ENCODE assay signal across 15 mouse cellular contexts in the genomic region with DNA sequence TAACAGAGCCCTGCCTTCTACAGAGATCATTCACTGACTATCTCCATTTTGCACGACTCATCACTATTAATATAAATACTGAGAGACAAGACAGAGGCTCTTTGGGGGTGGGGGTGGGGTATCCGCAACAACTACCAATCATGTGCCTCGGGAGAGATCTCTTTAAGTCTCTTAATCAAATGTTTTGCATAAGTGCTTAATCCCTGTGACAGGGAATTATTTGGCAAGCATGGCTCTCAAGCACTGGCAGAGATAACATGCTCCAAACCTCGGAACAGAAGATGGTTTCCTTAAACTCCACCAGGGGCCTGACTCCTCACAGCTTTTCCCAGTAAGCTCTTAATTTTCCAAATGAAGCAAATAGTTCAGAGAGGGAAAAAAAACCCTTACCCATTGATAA. TPM values are rescaled to one million over a fixed set of nuclear protein-coding genes. Genes with fewer than 3 reads are reported as not detected.
DNase-seq lines count a peak whose midpoint lies in the region; ATAC-seq and TF ChIP-seq lines count a peak whose summit lies in the region.
"Had no signal": no experiment of that assay in that cellular context is flagged by ENCODE, and none has a peak within 500 bp of the region (broad histone marks: within the 10 kb centered on the region; RNA-seq: fewer than 3 reads in every experiment).

No protein-coding gene starts in this region.

- WGBS in forebrain, embryonic 14.5 days = 44% methylated on average over 4 of the region's 4 CpGs
- WGBS in forebrain, embryonic 15.5 days = 34% methylated on average over 4 of the region's 4 CpGs
- 32% methylated on average over 4 of the region's 4 CpGs for WGBS in lung, embryonic 14.5 days
- WGBS in lung, adult 2 months = 35% methylated on average over 4 of the region's 4 CpGs
- WGBS in embryonic facial prominence, embryonic 11.5 days = 62% methylated on average over 4 of the region's 4 CpGs
- 53% methylated on average over 4 of the region's 4 CpGs for WGBS in limb, embryonic 13.5 days

- DNase-seq in forebrain, embryonic 14.5 days (ENCODE audit: low spot score) = no peak
- DNase-seq in lung, embryonic 14.5 days = no peak
- no peak for DNase-seq in lung, adult 2 months
- no peak for DNase-seq in embryonic facial prominence, embryonic 11.5 days (ENCODE audit: low spot score)
- DNase-seq in left cerebral cortex, adult 11 months (ENCODE audit: low spot score) = no peak
- DNase-seq: cerebellum, adult 11 months; cerebellum, postnatal 36 days; layer of hippocampus, adult 9-11 months had no signal

- TF ChIP-seq CTCF in lung, embryonic 14.5 days (IDR thresholded peaks at IDR 0.05; ENCODE audit: low read depth) = no peak
- no peak for TF ChIP-seq CTCF in lung, adult 2 months (IDR thresholded peaks at IDR 0.05; ENCODE audit: insufficient read depth, low read length)

- no peak overlapping the region for H3K9ac ChIP-seq in forebrain, embryonic 14.5 days (ENCODE audit: low read length)
- H3K9ac ChIP-seq in forebrain, embryonic 15.5 days (replicated peaks) = no peak overlapping the region
- no peak overlapping the region for H3K9ac ChIP-seq in lung, embryonic 14.5 days
- H3K9ac ChIP-seq in embryonic facial prominence, embryonic 11.5 days (replicated peaks; ENCODE audit: low read length) = no peak overlapping the region
- no peak overlapping the region for H3K9ac ChIP-seq in limb, embryonic 13.5 days
- H3K9ac ChIP-seq: intestine, embryonic 15.5 days had no signal

- no peaks in the 10 kb centered on the region for H3K9me3 ChIP-seq in forebrain, embryonic 14.5 days (replicated peaks; ENCODE audit: control insufficient read depth, low read length)
- H3K9me3 ChIP-seq in forebrain, embryonic 15.5 days = no peaks in the 10 kb centered on the region
- H3K9me3 ChIP-seq in lung, embryonic 14.5 days (ENCODE audit: low read depth, low read length) = no peaks in the 10 kb centered on the region
- H3K9me3 ChIP-seq in embryonic facial prominence, embryonic 11.5 days (replicated peaks; ENCODE audit: control insufficient read depth, low read length) = no peaks in the 10 kb centered on the region
- no peaks in the 10 kb centered on the region for H3K9me3 ChIP-seq in limb, embryonic 13.5 days
- H3K9me3 ChIP-seq: hindbrain, embryonic 10.5 days; intestine, embryonic 15.5 days; megakaryocyte, embryonic 14.5 days had no signal

- H3K36me3 ChIP-seq in forebrain, embryonic 14.5 days (ENCODE audit: control insufficient read depth, insufficient read depth, low read length) = peaks cover 22% of the 10 kb centered on the region
- H3K36me3 ChIP-seq in forebrain, embryonic 15.5 days = peaks cover 10% of the 10 kb centered on the region
- H3K36me3 ChIP-seq in lung, embryonic 14.5 days (ENCODE audit: insufficient read depth) = peaks cover 25% of the 10 kb centered on the region; the same call in 1 of the 2 replicates
- H3K36me3 ChIP-seq in embryonic facial prominence, embryonic 11.5 days (replicated peaks; ENCODE audit: control insufficient read depth, insufficient read depth, low read depth, low read length) = peaks cover 5% of the 10 kb centered on the region
- H3K36me3 ChIP-seq in limb, embryonic 13.5 days = peaks cover 18% of the 10 kb centered on the region

- H3K27ac ChIP-seq in forebrain, embryonic 14.5 days (ENCODE audit: low read depth, low read length) = no peak overlapping the region
- no peak overlapping the region for H3K27ac ChIP-seq in forebrain, embryonic 15.5 days (replicated peaks)
- H3K27ac ChIP-seq in lung, embryonic 14.5 days (ENCODE audit: low read depth) = no peak overlapping the region
- H3K27ac ChIP-seq in embryonic facial prominence, embryonic 11.5 days (replicated peaks; ENCODE audit: low read depth, low read length) = 0 out of 2 replicates have a peak overlapping the region, but pooled peaks have one; percentile 9
- H3K27ac ChIP-seq in limb, embryonic 13.5 days = peak overlapping the region; percentile 85
- H3K27ac ChIP-seq: intestine, embryonic 15.5 days had no signal

- TF ChIP-seq POLR2A in lung, adult 2 months (IDR thresholded peaks at IDR 0.05; ENCODE audit: borderline replicate concordance, extremely low read depth, low read depth, low read length) = no peak

- H3K4me3 ChIP-seq in forebrain, embryonic 14.5 days (ENCODE audit: low read depth, low read length) = no peak overlapping the region
- H3K4me3 ChIP-seq in forebrain, embryonic 15.5 days = no peak overlapping the region
- no peak overlapping the region for H3K4me3 ChIP-seq in lung, embryonic 14.5 days (ENCODE audit: low read depth, low read length)
- no peak overlapping the region for H3K4me3 ChIP-seq in lung, adult 2 months (replicated peaks; ENCODE audit: extremely low read depth, low read depth, low read length)
- H3K4me3 ChIP-seq in embryonic facial prominence, embryonic 11.5 days (ENCODE audit: low read depth, low read length) = no peak overlapping the region
- no peak overlapping the region for H3K4me3 ChIP-seq in limb, embryonic 13.5 days
- H3K4me3 ChIP-seq: hindbrain, embryonic 10.5 days; intestine, embryonic 15.5 days had no signal

- H3K4me1 ChIP-seq in forebrain, embryonic 14.5 days (ENCODE audit: control insufficient read depth, insufficient read depth, low read length) = peaks cover 16% of the 10 kb centered on the region
- peaks cover 41% of the 10 kb centered on the region for H3K4me1 ChIP-seq in forebrain, embryonic 15.5 days
- H3K4me1 ChIP-seq in lung, embryonic 14.5 days (ENCODE audit: insufficient read depth) = peaks cover 24% of the 10 kb centered on the region
- peaks cover 15% of the 10 kb centered on the region for H3K4me1 ChIP-seq in lung, adult 2 months (ENCODE audit: control insufficient read depth, insufficient read depth, low read length)
- peaks cover 6% of the 10 kb centered on the region for H3K4me1 ChIP-seq in embryonic facial prominence, embryonic 11.5 days (ENCODE audit: control insufficient read depth, insufficient read depth, low read length)
- H3K4me1 ChIP-seq in limb, embryonic 13.5 days = peaks cover 69% of the 10 kb centered on the region
- H3K4me1 ChIP-seq: megakaryocyte, embryonic 14.5 days had no signal

- H3K27me3 ChIP-seq in forebrain, embryonic 14.5 days (replicated peaks; ENCODE audit: control insufficient read depth, insufficient read depth, low read length) = no peaks in the 10 kb centered on the region
- no peaks in the 10 kb centered on the region for H3K27me3 ChIP-seq in forebrain, embryonic 15.5 days
- H3K27me3 ChIP-seq in lung, embryonic 14.5 days (ENCODE audit: insufficient read depth, low read length) = no peaks in the 10 kb centered on the region
- H3K27me3 ChIP-seq in embryonic facial prominence, embryonic 11.5 days (ENCODE audit: control insufficient read depth, insufficient read depth, low read length) = no peaks in the 10 kb centered on the region
- H3K27me3 ChIP-seq in limb, embryonic 13.5 days = no peaks in the 10 kb centered on the region
- H3K27me3 ChIP-seq: intestine, embryonic 15.5 days had no signal

- ATAC-seq in forebrain, embryonic 14.5 days = peak; percentile 13; the same call in 1 of the 2 replicates
- no peak for ATAC-seq in forebrain, embryonic 15.5 days (replicated peaks)
- no peak for ATAC-seq in lung, embryonic 14.5 days (ENCODE audit: insufficient read depth)
- no peak for ATAC-seq in embryonic facial prominence, embryonic 11.5 days (replicated peaks; ENCODE audit: insufficient number of reproducible peaks, low FRiP score, low TSS enrichment, low read depth)
- no peak for ATAC-seq in limb, embryonic 13.5 days (ENCODE audit: low FRiP score, low read depth)
- no peak for ATAC-seq in megakaryocyte, adult 5-6 weeks (ENCODE audit: poor library complexity, severe bottlenecking)
- ATAC-seq: activated CD4-positive, CD25-positive, alpha-beta regulatory T cell, adult 4 months had no signal

- no peak overlapping the region for H3K4me2 ChIP-seq in forebrain, embryonic 14.5 days (ENCODE audit: low read length)
- no peak overlapping the region for H3K4me2 ChIP-seq in forebrain, embryonic 15.5 days (replicated peaks)
- H3K4me2 ChIP-seq in lung, embryonic 14.5 days = peak overlapping the region; percentile 12; the same call in 1 of the 2 replicates
- H3K4me2 ChIP-seq in embryonic facial prominence, embryonic 11.5 days (ENCODE audit: low read depth, low read length) = no peak overlapping the region
- H3K4me2 ChIP-seq in limb, embryonic 13.5 days (replicated peaks) = peak overlapping the region; percentile 43
- H3K4me2 ChIP-seq: intestine, embryonic 15.5 days had no signal

RNA-seq across cellular contexts. Expression of gene Rgmb, which starts 22.8 kb away (rescaled TPM):
- 46.5 and 51.1 TPM in 2 replicates for polyA plus RNA-seq in forebrain, embryonic 14.5 days (2014; fragmentation: Nextera tagmentation; extraction: Ambion mirVana)
- polyA plus RNA-seq in forebrain, embryonic 15.5 days (2015; fragmentation: Nextera tagmentation; extraction: Ambion mirVana) = 48.2 and 51.9 TPM in 2 replicates
- 17.6 and 18.9 TPM in 2 replicates for polyA plus RNA-seq in lung, embryonic 14.5 days (2014; fragmentation: Nextera tagmentation; extraction: Ambion mirVana)
- polyA plus RNA-seq in lung, adult 2 months (2012; rRNA removed) = 41.4 and 65.1 TPM in 2 replicates
- polyA plus RNA-seq in embryonic facial prominence, embryonic 11.5 days (2014; fragmentation: Nextera tagmentation; extraction: Ambion mirVana) = 26.0 and 28.9 TPM in 2 replicates
- polyA plus RNA-seq in limb, embryonic 13.5 days (2015; fragmentation: Nextera tagmentation; extraction: Ambion mirVana) = 20.0 and 20.2 TPM in 2 replicates
- total RNA-seq in megakaryocyte, adult 5-6 weeks (2015) = 3.4 and 3.8 TPM in 2 replicates
- total RNA-seq in megakaryocyte, adult 5-6 weeks (2017) = 1.7 and 2.3 TPM in 2 replicates

Comparison
In these comparisons a context has a peak if more than half of its experiments do, and no peak if none do; other contexts are left out.
1. H3K27ac ChIP-seq: peak in embryonic facial prominence, embryonic 11.5 days (single experiment) and limb, embryonic 13.5 days (single experiment); none in forebrain, embryonic 14.5 days (single experiment), forebrain, embryonic 15.5 days (single experiment) and lung, embryonic 14.5 days (single experiment).
2. H3K4me2 ChIP-seq: peak in lung, embryonic 14.5 days (single experiment) and limb, embryonic 13.5 days (single experiment); none in forebrain, embryonic 14.5 days (single experiment), forebrain, embryonic 15.5 days (single experiment) and embryonic facial prominence, embryonic 11.5 days (single experiment).